Mouse (Mus musculus): ENCODE data around the gene Col4a4. TPM values are rescaled to one million over a fixed set of nuclear protein-coding genes. Genes with fewer than 3 reads are reported as not detected.

Col4a4 gene
- total and polyA plus RNA-seq, 3 experiments: 0.27 TPM; not detected in 2

DNA sequence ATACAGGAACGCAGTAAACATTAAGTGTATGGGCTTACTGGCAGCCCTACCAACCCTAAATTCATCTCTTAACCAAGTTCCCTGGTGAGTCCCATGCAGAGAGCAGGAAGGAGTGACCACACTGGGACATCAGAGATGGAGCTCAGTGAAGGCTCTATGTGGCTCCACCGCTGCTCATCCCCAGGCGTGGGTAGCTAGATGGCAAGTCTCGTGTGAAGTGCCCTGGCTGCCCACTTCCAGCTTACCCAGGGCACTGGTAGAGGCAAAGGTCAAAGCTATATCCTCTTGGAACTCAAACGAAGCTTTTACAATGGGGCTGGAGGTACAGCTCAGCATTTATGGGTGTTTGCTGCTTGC lies 153.0 kb downstream of the Col4a4 start:
- H3K36me3 ChIP-seq (replicated peaks): peaks cover 64% of the 10 kb centered on the region
- ATAC-seq (ENCODE audit: extremely low read depth, insufficient number of reproducible peaks, low FRiP score, poor library complexity, severe bottlenecking): no peak
- H3K4me3 ChIP-seq (ENCODE audit: low read depth, low read length): no peak overlapping the region
- no peaks in the 10 kb centered on the region for H3K27me3 ChIP-seq (ENCODE audit: insufficient read depth, low read length)
- TF ChIP-seq TAL1 (conservative IDR thresholded peaks at IDR 0.05; ENCODE audit: low read depth, low read length) (no peak), GATA1 (IDR thresholded peaks at IDR 0.05; ENCODE audit: borderline replicate concordance, low read length) (no peak), CTCF (IDR thresholded peaks at IDR 0.05; ENCODE audit: low read depth, low read length) (no peak), GATA2 (IDR thresholded peaks at IDR 0.05; ENCODE audit: borderline replicate concordance, low read depth, low read length) (no peak), POLR2AphosphoS5 (IDR thresholded peaks at IDR 0.05; ENCODE audit: insufficient replicate concordance, low read depth, low read length) (no peak)
- DNase-seq (ENCODE audit: low spot score): no peak
- H3K9me3 ChIP-seq (replicated peaks): no peaks in the 10 kb centered on the region
- peaks cover 3% of the 10 kb centered on the region; the same call in 1 of the 2 replicates for H3K4me1 ChIP-seq (ENCODE audit: insufficient read depth, low read depth, low read length)

GRCm38 (mm10) chr1:82432919-82433648 lies 153.6 kb downstream of the Col4a4 start:
- peaks cover 68% of the 10 kb centered on the region for H3K36me3 ChIP-seq (replicated peaks)
- H3K4me3 ChIP-seq (ENCODE audit: low read depth, low read length): no peak overlapping the region
- no peaks in the 10 kb centered on the region for H3K9me3 ChIP-seq (replicated peaks)
- ATAC-seq (ENCODE audit: extremely low read depth, insufficient number of reproducible peaks, low FRiP score, poor library complexity, severe bottlenecking): no peak
- H3K27me3 ChIP-seq (ENCODE audit: insufficient read depth, low read length): no peaks in the 10 kb centered on the region
- H3K4me1 ChIP-seq (ENCODE audit: insufficient read depth, low read depth, low read length): peaks cover 3% of the 10 kb centered on the region; the same call in 1 of the 2 replicates
- no peak for DNase-seq (ENCODE audit: low spot score)
- TF ChIP-seq POLR2AphosphoS5 (IDR thresholded peaks at IDR 0.05; ENCODE audit: insufficient replicate concordance, low read depth, low read length) (no peak), TAL1 (conservative IDR thresholded peaks at IDR 0.05; ENCODE audit: low read depth, low read length) (no peak), CTCF (IDR thresholded peaks at IDR 0.05; ENCODE audit: low read depth, low read length) (no peak), GATA1 (IDR thresholded peaks at IDR 0.05; ENCODE audit: borderline replicate concordance, low read length) (no peak), GATA2 (IDR thresholded peaks at IDR 0.05; ENCODE audit: borderline replicate concordance, low read depth, low read length) (no peak)

DNA sequence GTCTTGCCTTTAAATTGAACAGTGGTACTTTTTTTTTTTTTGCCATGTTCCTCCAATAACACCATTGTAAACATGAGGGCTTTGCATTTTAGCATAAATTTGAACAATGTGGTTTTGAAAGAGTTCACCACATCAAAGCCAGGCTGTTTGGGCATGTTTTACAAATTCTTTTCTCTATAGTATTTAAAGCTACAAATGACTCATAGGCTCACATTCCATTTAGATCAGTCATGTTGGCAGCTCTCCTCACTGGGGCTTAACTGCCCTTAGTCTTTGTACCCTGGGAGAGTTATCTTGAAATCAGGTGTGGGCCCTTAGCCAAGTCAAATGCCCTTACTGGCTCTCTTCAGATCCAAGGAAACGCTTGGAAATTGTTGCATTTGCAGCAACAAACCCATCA lies 157.6 kb downstream of the Col4a4 start:
- H3K4me1 ChIP-seq (ENCODE audit: insufficient read depth, low read depth, low read length): peaks cover 3% of the 10 kb centered on the region; the same call in 1 of the 2 replicates
- no peak for TF ChIP-seq TAL1 (conservative IDR thresholded peaks at IDR 0.05; ENCODE audit: low read depth, low read length)
- TF ChIP-seq POLR2AphosphoS5 (IDR thresholded peaks at IDR 0.05; ENCODE audit: insufficient replicate concordance, low read depth, low read length): no peak
- no peak for TF ChIP-seq GATA2 (IDR thresholded peaks at IDR 0.05; ENCODE audit: borderline replicate concordance, low read depth, low read length)
- no peak for TF ChIP-seq GATA1 (IDR thresholded peaks at IDR 0.05; ENCODE audit: borderline replicate concordance, low read length)
- TF ChIP-seq CTCF (IDR thresholded peaks at IDR 0.05; ENCODE audit: low read depth, low read length): no peak
- ATAC-seq (ENCODE audit: extremely low read depth, insufficient number of reproducible peaks, low FRiP score, poor library complexity, severe bottlenecking) (no peak), DNase-seq (ENCODE audit: low spot score) (no peak)
- no peak overlapping the region for H3K4me3 ChIP-seq (ENCODE audit: low read depth, low read length)
- no peaks in the 10 kb centered on the region for H3K27me3 ChIP-seq (ENCODE audit: insufficient read depth, low read length)
- H3K36me3 ChIP-seq (replicated peaks): peaks cover 52% of the 10 kb centered on the region
- H3K9me3 ChIP-seq (replicated peaks): no peaks in the 10 kb centered on the region

- ATAC-seq (ENCODE audit: extremely low read depth, insufficient number of reproducible peaks, low FRiP score, poor library complexity, severe bottlenecking) (no peak), DNase-seq (ENCODE audit: low spot score) (no peak)
- Histone ChIP-seq H3K4me3 (ENCODE audit: low read depth, low read length) (no peak overlapping the region), H3K9me3 (replicated peaks) (no peaks in the 10 kb centered on the region), H3K4me1 (ENCODE audit: insufficient read depth, low read depth, low read length) (peaks cover 3% of the 10 kb centered on the region; the same call in 1 of the 2 replicates), H3K36me3 (replicated peaks) (peaks cover 39% of the 10 kb centered on the region), H3K27me3 (ENCODE audit: insufficient read depth, low read length) (no peaks in the 10 kb centered on the region)
- TF ChIP-seq GATA2 (IDR thresholded peaks at IDR 0.05; ENCODE audit: borderline replicate concordance, low read depth, low read length) (no peak), TAL1 (conservative IDR thresholded peaks at IDR 0.05; ENCODE audit: low read depth, low read length) (no peak), CTCF (IDR thresholded peaks at IDR 0.05; ENCODE audit: low read depth, low read length) (no peak), GATA1 (IDR thresholded peaks at IDR 0.05; ENCODE audit: borderline replicate concordance, low read length) (no peak), POLR2AphosphoS5 (IDR thresholded peaks at IDR 0.05; ENCODE audit: insufficient replicate concordance, low read depth, low read length) (no peak)
Measured at GRCm38 (mm10) chr1:82427729-82428128, 158.9 kb downstream of the Col4a4 start.

DNA sequence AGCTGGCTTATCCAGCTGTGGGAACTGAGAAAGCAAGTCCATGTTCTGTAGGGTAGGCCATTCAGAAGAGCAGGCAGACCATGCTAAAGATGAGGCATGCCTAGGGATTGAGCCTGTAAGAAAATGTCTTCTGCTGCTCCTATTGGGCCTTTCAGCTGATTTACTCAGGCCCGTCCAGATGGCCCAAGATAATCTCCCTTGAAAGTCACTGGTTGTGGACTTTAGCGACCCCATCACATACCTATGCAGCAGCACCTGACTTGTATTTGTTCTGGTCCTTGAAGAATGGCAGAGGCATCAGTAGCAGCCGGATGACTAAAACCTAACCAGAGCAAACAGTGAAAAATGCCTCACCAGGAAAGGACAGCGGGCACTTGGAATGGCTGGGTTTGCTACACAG lies 171.0 kb downstream of the Col4a4 start:
- TF ChIP-seq POLR2AphosphoS5 (IDR thresholded peaks at IDR 0.05; ENCODE audit: insufficient replicate concordance, low read depth, low read length) (no peak), CTCF (IDR thresholded peaks at IDR 0.05; ENCODE audit: low read depth, low read length) (no peak), GATA1 (IDR thresholded peaks at IDR 0.05; ENCODE audit: borderline replicate concordance, low read length) (no peak), TAL1 (conservative IDR thresholded peaks at IDR 0.05; ENCODE audit: low read depth, low read length) (no peak), GATA2 (IDR thresholded peaks at IDR 0.05; ENCODE audit: borderline replicate concordance, low read depth, low read length) (no peak)
- Histone ChIP-seq H3K4me3 (ENCODE audit: low read depth, low read length) (no peak overlapping the region), H3K36me3 (replicated peaks) (peaks cover 63% of the 10 kb centered on the region), H3K4me1 (ENCODE audit: insufficient read depth, low read depth, low read length) (no peaks in the 10 kb centered on the region), H3K27me3 (ENCODE audit: insufficient read depth, low read length) (no peaks in the 10 kb centered on the region), H3K9me3 (replicated peaks) (no peaks in the 10 kb centered on the region)
- DNase-seq (ENCODE audit: low spot score): no peak
- ATAC-seq (ENCODE audit: extremely low read depth, insufficient number of reproducible peaks, low FRiP score, poor library complexity, severe bottlenecking): no peak

DNA sequence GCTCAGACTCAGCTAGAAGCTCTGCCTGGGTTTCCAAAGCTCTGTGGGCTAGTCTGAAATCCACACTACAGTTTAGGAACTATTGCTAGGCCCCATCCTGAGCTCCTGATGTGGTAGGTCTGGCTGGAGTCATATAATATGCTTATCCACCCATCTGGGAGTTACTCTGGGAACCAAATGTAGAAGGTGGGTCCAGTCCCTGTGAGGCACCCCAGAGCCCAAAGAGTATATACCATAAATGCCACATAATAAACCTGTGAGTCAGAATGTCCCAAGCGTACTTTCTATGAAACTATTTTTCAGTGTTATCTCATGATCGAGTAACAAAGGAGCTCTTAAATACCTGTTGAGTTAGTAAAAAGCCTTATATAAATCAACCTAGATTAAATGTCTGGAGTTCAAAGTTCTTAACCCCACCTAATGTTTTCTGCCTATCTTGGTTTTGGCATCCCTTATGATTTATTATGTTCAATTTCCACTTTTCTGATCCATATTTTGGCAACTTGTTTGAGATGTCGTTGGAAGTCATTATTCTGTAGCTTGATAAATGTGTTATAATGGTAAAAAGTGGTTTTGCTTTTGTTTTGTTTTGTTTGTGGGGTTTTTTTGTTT lies 172.1 kb downstream of the Col4a4 start:
- H3K9me3 ChIP-seq (replicated peaks): no peaks in the 10 kb centered on the region
- no peak for ATAC-seq (ENCODE audit: extremely low read depth, insufficient number of reproducible peaks, low FRiP score, poor library complexity, severe bottlenecking)
- H3K36me3 ChIP-seq (replicated peaks): peaks cover 58% of the 10 kb centered on the region
- no peak overlapping the region for H3K4me3 ChIP-seq (ENCODE audit: low read depth, low read length)
- no peaks in the 10 kb centered on the region for H3K27me3 ChIP-seq (ENCODE audit: insufficient read depth, low read length)
- no peaks in the 10 kb centered on the region for H3K4me1 ChIP-seq (ENCODE audit: insufficient read depth, low read depth, low read length)
- TF ChIP-seq GATA1 (IDR thresholded peaks at IDR 0.05; ENCODE audit: borderline replicate concordance, low read length): no peak
- TF ChIP-seq POLR2AphosphoS5 (IDR thresholded peaks at IDR 0.05; ENCODE audit: insufficient replicate concordance, low read depth, low read length): no peak
- TF ChIP-seq GATA2 (IDR thresholded peaks at IDR 0.05; ENCODE audit: borderline replicate concordance, low read depth, low read length): no peak
- no peak for TF ChIP-seq TAL1 (conservative IDR thresholded peaks at IDR 0.05; ENCODE audit: low read depth, low read length)
- no peak for TF ChIP-seq CTCF (IDR thresholded peaks at IDR 0.05; ENCODE audit: low read depth, low read length)
- DNase-seq (ENCODE audit: low spot score): no peak

Measured in G1E (cell line).